Mouse (Mus musculus) C2C12 (cell line): Measurements from ENCODE around the gene Adprh. TPM values are rescaled to one million over a fixed set of nuclear protein-coding genes. Genes with fewer than 3 reads are reported as not detected.

Source experiments
- H3K27me3 ChIP-seq: one replicate; pipeline ENCODE4 v1.6.1; 2011; ENCODE audit not compliant: control insufficient read depth, insufficient read depth, insufficient read length
- H3K36me3 ChIP-seq: one replicate; pipeline ENCODE4 v1.6.1; 2011; ENCODE audit not compliant: control insufficient read depth, insufficient read depth
- H3K4me3 ChIP-seq: one replicate; pipeline ENCODE4 v1.5.1; 2011; ENCODE audit warnings: mild to moderate bottlenecking, control low read depth; ENCODE audit not compliant: poor library complexity, insufficient read depth, severe bottlenecking
- H3K79me2 ChIP-seq: one replicate; pipeline ENCODE4 v1.6.1; 2011; ENCODE audit not compliant: control insufficient read depth, insufficient read depth
- H3K79me3 ChIP-seq: one replicate; pipeline ENCODE4 v1.6.1; 2011; ENCODE audit warnings: low read depth, control low read depth
- H3ac ChIP-seq: one replicate; pipeline ENCODE3; 2011; ENCODE audit warnings: low read depth; ENCODE audit not compliant: control insufficient read depth, insufficient read length
- CEBPB ChIP-seq: IDR thresholded peaks from one replicate; pipeline ENCODE4 v1.6.1; 2011; ENCODE audit warnings: low read depth, mild to moderate bottlenecking, control low read depth, moderate library complexity
- CTCF ChIP-seq: IDR thresholded peaks from one replicate; pipeline ENCODE4 v1.5.1; 2011; ENCODE audit not compliant: control insufficient read depth, insufficient read depth, insufficient read length
- FOSL1 ChIP-seq: IDR thresholded peaks from one replicate; pipeline ENCODE4 v1.8.0; 2011; ENCODE audit warnings: mild to moderate bottlenecking, low read length; ENCODE audit not compliant: poor library complexity, insufficient read depth, severe bottlenecking
- MAX ChIP-seq: IDR thresholded peaks from one replicate; pipeline ENCODE4 v1.6.1; 2011; ENCODE audit warnings: mild to moderate bottlenecking, control low read depth
- MYOD1 ChIP-seq: IDR thresholded peaks from one replicate; pipeline ENCODE4 v1.6.1; 2011; ENCODE audit warnings: low read depth; ENCODE audit not compliant: control insufficient read depth, insufficient read length
- MYOG ChIP-seq: IDR thresholded peaks from one replicate; pipeline ENCODE4 v1.6.1; 2011; ENCODE audit not compliant: control insufficient read depth, insufficient read length; ENCODE audit errors: extremely low read depth
- USF1 ChIP-seq: IDR thresholded peaks from one replicate; pipeline ENCODE4 v1.6.1; 2011; ENCODE audit warnings: low read depth, mild to moderate bottlenecking, control low read depth, moderate library complexity
- polyA plus RNA-seq: library from polyadenylated mRNA; unstranded; fragments of >200 nt; fragmentation: generic; extraction: Trizol; gene quantifications from one replicate; pipeline ENCODE4 v1.2.1, GENCODE M21; 2012; ENCODE audit warnings: missing spikeins

The Adprh gene
- polyA plus RNA-seq, 1 experiment = 52.2 TPM

DNA sequence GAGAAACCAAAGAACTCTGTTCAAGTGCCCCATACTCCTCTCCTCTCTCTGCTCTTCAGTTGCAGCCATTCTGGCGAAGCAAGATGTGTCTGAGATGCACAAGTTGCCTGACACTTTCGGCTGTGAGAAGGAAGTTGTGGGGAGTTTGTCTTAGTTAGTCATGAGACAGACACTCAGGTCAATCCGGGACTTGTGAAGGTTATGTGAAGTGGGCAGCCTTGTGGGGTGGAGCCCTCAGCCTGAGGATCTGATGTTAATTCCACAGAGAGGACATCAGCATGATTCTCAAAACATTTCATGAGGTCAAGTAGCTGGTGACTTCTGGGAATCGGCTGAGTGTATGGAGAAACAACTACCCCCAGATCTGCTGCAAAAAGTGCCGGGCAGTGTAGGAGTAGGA is 10.9 kb downstream of the Adprh start:
- TF ChIP-seq FOSL1 = no peak
- no peak for TF ChIP-seq CTCF
- TF ChIP-seq MYOG = no peak
- TF ChIP-seq CEBPB = no peak
- TF ChIP-seq MYOD1 = no peak
- Histone ChIP-seq H3K4me3 (no peak overlapping the region), H3ac (no peak overlapping the region), H3K36me3 (peaks cover 30% of the 10 kb centered on the region), H3K79me2 (no peaks in the 10 kb centered on the region), H3K79me3 (no peaks in the 10 kb centered on the region), H3K27me3 (no peaks in the 10 kb centered on the region)

DNA sequence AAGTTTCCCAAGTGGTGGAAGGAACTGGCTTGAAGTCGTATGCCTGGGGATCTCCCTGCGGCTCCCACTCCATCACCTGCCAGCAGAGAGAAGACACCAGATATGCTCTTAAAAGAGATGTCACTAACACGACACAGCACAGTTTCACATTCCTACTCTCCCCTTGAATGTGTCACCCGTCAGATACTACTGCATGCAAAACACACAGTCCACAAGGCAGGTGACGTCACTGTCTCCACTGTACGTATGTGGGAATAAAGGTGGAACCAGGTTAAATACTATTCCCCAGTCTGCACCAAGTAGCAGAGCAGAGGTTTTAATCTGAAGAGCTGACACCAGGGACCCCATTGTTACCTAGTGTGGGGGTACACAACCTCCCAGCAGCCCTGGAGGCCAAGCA is 12.1 kb downstream of the Adprh start:
- Histone ChIP-seq H3K79me2 (no peaks in the 10 kb centered on the region), H3K36me3 (peaks cover 19% of the 10 kb centered on the region), H3ac (no peak overlapping the region), H3K79me3 (no peaks in the 10 kb centered on the region), H3K4me3 (no peak overlapping the region), H3K27me3 (no peaks in the 10 kb centered on the region)
- TF ChIP-seq MYOD1 (no peak), CEBPB (no peak), FOSL1 (no peak), MAX (no peak), CTCF (no peak), MYOG (no peak), USF1 (no peak)

DNA sequence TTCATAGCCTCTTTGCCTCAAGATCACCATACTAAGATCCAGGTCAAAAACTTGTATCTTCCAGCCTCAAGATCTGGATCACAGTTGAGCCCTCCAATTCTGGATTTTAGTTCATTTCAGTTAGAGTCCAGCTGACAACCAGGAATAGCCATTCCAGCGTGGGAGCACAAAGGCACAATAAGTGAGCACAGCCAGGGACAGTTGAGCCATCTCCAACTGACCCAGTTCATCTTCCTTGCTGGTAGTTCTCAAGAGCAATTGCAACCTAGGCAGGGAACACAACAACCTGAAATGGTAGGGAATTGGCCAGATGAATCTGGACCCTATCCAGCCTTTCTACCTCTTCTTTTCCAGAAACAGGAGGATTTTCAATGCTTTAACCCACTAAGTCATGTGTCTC is 13.3 kb downstream of the Adprh start:
- H3K27me3 ChIP-seq = no peaks in the 10 kb centered on the region
- H3K79me3 ChIP-seq = no peaks in the 10 kb centered on the region
- no peak overlapping the region for H3K4me3 ChIP-seq
- H3ac ChIP-seq = no peak overlapping the region
- TF ChIP-seq MAX (no peak), USF1 (no peak), MYOG (no peak), CEBPB (no peak), MYOD1 (no peak), CTCF (no peak), FOSL1 (no peak)
- H3K79me2 ChIP-seq = no peaks in the 10 kb centered on the region
- peaks cover 9% of the 10 kb centered on the region for H3K36me3 ChIP-seq

DNA sequence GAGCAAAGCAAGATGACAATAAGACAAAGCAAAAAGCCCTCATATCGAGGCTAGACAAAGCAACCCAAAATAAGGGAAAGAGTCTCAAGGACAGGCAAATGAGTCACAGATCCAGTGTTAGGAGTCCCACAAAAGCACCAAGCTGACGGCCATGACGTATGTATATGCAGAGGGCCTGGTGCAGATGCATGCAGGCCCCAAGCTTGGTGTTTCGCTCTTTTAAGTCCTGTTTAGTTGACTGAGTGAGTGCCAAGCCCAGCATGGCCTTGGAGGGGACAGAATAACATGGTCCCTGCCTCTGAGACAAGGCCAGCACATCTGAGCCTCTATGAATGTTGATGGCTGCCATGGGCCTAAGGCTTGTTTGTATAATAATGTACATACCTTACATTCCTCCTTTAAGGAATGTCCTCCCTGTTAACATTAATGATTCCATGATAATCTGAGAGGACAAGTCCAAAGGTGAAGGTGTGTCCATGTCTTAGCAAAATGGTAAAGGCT is 18.2 kb downstream of the Adprh start:
- no peak overlapping the region for H3ac ChIP-seq
- H3K4me3 ChIP-seq = no peak overlapping the region
- no peaks in the 10 kb centered on the region for H3K36me3 ChIP-seq
- H3K27me3 ChIP-seq = no peaks in the 10 kb centered on the region
- no peaks in the 10 kb centered on the region for H3K79me2 ChIP-seq
- no peaks in the 10 kb centered on the region for H3K79me3 ChIP-seq
- TF ChIP-seq USF1 = no peak
- no peak for TF ChIP-seq MYOD1
- TF ChIP-seq MYOG = no peak
- TF ChIP-seq CTCF = no peak
- no peak for TF ChIP-seq MAX
- TF ChIP-seq FOSL1 = no peak
- no peak for TF ChIP-seq CEBPB

DNA sequence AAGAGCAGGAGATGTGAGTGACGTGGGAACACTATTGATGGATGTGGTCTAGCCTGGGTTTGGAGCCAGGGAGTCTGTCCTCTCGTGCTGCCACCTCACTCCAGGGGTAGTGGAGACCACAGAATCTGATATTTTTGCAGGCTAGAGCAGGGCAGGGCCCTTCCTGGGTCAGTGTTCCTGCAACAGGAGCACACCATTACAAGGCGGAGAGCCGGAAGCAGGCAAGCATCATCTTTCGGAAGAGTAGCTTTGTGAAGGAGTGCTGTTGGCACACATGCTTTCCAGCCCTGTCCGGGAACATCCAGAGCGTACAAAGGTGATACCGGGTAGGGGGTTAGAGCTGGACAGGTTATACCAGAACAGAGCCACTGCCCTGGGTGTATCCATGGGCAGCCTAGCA is 19.0 kb downstream of the Adprh start:
- no peaks in the 10 kb centered on the region for H3K36me3 ChIP-seq

More for the DNA sequence above, 19.0 kb downstream of the Adprh start:
- Histone ChIP-seq H3K79me2 (no peaks in the 10 kb centered on the region), H3K79me3 (no peaks in the 10 kb centered on the region), H3K27me3 (no peaks in the 10 kb centered on the region), H3ac (no peak overlapping the region), H3K4me3 (no peak overlapping the region)
- TF ChIP-seq MYOG (no peak), MYOD1 (no peak), CTCF (no peak), USF1 (no peak), MAX (no peak), CEBPB (no peak), FOSL1 (no peak)
